Mouse (Mus musculus) thymus, adult 2 months (tissue): ENCODE results near the gene Psmc3.

Source experiments
- CTCF ChIP-seq: fragments of 200-500 bp; IDR thresholded peaks from 2 replicates; pipeline ENCODE4 v1.5.1; 2012; ENCODE audit warnings: mild to moderate bottlenecking, control low read depth, low read length, moderate library complexity, borderline replicate concordance; ENCODE audit not compliant: control insufficient read depth, poor library complexity, insufficient read depth; ENCODE audit errors: extremely low read depth
- POLR2A ChIP-seq: fragments of 200-500 bp; IDR thresholded peaks from 2 replicates; pipeline ENCODE4 v1.6.1; 2012; ENCODE audit warnings: mild to moderate bottlenecking, low read length, control low read depth, moderate library complexity; ENCODE audit not compliant: control insufficient read depth, poor library complexity, insufficient read depth; ENCODE audit errors: extremely low read depth

DNA sequence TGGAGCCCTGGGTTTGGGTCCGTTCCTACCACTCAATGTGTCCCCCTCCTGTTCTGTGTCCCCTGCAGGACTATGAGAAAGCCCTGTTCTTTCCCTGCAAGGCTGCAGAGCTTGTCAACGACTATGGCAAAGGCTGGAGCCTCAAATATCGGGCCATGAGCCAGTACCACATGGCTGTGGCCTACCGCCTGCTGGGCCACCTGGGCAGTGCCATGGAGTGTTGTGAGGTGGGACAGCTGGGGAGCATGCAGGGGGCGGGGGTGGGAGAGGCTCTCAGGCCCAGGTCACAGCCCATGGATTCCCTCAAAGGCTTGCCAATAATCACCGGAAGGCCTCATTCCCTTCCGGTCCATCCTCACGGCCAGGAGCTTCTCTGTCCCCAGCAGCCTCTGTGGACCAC lies 12.0 kb upstream of the Psmc3 start:
- no peak for TF ChIP-seq CTCF
- no peak for TF ChIP-seq POLR2A
